Mouse (Mus musculus): ENCODE measurements around the gene Pcp4l1. TPM values are rescaled to one million over a fixed set of nuclear protein-coding genes. Genes with fewer than 3 reads are reported as not detected.
A peak's percentile ranks its signal among the peaks of the same experiment; 100 is the strongest.

Pcp4l1 gene
- total and polyA plus RNA-seq, 3 experiments, result 42.6 to 68.9 (median 54.7) TPM

DNA sequence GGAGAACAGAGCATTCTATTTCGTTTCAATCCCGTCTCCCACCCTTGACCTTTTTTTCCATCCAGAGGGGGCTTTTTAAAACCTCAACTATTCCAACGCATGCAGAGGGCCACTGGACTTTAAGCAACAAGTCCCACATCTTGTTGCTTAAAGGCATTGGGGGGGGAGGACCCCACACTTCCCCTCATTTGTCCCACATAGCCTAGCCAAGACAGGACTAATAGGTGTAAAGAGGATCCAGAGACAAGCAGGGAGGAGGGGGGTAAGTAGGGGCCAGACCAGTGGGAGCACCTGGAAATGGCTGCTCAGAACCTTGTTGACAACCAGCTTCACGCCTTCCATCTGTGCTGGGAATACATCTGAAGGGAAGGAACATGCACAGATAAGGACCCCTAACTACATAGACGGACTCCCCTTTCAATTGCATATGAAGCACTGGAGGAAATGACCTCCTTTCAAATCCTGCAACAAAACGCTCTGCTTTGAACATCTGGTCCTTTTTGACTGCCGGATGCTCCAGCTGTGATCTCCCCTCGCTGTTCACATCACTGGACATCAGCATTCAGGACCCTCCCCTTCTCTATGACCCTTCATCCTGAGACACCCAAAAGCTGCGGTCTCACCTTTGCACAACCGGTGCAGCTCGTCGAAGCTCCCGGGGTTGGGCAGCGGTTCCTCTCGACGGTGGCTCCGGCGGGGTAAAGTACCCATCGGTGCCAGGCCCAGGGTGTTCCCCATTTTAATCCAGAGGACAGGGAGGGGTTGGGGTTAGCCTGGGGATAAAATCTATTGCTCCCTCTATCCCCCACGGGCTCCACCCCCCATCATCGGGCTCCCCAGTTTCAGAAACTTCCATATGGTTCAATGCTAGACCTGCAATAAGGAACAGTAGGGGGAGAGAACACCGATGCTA lies 25.5 kb upstream of the Pcp4l1 start:
- DNase-seq, result peak; percentile 52

DNA sequence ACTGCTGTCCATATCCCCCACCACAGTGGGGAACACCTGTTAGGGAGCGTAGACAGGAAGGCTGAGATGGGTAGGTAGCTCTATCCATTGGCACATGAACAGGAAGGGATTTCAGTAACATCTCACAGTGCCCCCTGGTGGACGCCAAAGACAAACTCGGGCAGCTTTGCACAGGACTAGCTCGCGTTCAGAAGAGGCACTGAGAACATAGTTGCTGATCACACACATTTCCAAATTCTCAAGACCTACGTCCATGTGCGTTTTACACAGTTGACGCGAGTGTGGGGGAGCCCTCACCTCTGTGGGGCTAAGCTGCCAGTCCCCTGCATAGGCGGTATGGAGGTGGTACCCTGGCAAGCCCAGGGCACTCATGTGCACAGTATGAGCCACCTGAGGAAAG lies 24.8 kb upstream of the Pcp4l1 start:
- DNase-seq, result peak; percentile 85

DNA sequence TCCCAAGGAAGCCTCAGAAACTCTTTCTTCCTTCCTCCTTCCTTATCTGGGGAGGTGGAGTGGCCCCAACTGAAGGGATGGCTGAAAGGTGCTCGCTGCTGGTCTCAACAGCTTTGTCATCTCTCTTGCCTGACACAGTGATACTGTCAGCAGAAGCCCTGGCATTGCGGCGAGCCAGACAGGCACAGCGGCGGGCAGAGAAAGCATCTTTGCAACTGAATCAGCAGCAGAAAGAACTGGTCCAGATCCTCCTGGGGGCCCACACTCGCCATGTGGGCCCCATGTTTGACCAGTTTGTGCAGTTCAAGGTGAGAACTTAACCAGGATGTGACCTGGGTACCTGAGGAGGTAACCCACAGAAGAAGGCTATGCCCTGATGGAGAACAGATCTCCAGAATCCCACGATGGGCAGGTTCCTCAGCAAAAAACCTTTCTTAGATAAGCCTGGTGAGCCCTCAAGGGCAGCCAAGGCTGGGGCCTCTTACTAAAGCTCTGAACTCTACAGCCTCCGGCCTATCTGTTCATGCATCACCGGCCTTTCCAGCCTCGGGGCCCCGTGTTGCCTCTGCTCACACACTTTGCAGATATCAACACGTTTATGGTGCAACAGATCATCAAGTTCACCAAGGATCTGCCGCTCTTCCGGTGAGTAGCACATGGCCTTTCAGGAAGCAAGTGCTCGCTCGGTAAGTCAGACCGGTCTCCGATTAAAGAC lies 20.3 kb upstream of the Pcp4l1 start:
- DNase-seq, result no peak

DNA sequence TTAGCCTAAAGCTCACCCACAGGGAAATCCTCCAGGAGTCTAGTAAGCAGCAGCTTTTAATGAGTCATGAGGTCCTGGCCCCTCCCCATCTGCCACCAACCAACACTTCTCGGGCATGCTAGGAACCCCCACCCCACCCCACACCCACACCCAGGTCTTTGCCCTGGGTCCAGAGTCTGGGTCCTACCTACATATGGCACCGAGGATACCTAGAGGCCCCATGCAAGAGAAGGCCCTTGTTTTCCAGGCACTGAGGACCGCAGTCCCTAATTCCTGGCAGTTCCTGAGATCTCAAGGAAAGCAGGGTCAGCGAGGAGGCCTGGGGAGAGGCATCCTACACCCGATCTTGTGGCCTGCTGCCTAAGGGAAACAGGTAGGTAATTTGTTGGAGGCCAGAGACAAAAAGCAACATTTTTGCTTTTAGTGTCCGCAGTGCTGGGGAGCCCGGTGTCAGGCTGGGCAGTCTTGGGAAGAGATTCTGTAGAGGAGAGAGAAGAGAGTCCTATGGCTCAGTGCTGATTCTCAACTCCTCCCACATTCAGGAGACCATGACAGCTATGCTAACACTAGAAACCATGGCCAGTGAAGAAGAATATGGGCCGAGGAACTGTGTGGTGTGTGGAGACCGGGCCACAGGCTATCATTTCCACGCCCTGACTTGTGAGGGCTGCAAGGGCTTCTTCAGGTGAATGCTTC lies 17.9 kb upstream of the Pcp4l1 start, which contains the start of gene Nr1i3:
Gene Nr1i3 (plus strand): TSS at position 170 of the 696 bp plus-strand sequence.
- DNase-seq, result no peak

DNA sequence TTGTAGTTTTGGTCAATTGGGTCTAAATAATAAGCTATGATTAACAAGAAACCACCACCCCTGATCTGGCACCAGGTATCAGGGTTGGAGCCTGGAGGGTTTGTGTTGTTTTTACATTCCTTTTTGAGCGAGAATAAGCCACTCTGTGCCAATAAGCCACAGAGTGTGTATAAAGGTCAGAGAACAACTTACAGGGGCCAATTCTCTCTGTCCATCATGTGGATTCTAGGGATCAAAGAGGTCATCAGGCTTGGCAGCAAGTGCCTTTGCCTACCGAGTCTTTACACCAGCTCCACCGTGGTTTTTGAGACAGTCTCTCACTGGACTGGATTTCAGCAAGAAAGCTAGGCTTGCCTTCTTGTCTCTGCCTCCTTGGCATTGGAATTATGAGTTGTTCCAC lies 16.8 kb upstream of the Pcp4l1 start:
- no peak for DNase-seq

DNA sequence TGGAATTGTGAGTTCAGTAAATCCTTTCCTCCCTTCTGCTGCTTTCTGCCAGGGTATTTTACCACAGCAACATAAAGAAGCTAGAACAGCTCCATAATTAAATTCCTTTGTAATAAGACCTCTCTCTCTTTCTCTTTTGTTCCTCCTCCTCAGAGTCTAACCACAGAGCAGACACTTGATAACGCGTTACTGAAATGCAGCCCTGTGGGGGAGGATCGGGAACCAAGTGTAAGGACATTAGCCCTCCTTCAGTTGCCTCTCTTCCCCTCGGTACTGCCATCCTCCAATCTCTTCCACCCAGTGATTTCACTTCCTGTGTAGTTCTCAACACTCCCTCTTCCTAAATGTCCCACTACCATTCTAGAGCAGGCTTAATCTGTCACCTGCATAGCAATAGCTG lies 13.3 kb upstream of the Pcp4l1 start:
- no peak for DNase-seq

DNA sequence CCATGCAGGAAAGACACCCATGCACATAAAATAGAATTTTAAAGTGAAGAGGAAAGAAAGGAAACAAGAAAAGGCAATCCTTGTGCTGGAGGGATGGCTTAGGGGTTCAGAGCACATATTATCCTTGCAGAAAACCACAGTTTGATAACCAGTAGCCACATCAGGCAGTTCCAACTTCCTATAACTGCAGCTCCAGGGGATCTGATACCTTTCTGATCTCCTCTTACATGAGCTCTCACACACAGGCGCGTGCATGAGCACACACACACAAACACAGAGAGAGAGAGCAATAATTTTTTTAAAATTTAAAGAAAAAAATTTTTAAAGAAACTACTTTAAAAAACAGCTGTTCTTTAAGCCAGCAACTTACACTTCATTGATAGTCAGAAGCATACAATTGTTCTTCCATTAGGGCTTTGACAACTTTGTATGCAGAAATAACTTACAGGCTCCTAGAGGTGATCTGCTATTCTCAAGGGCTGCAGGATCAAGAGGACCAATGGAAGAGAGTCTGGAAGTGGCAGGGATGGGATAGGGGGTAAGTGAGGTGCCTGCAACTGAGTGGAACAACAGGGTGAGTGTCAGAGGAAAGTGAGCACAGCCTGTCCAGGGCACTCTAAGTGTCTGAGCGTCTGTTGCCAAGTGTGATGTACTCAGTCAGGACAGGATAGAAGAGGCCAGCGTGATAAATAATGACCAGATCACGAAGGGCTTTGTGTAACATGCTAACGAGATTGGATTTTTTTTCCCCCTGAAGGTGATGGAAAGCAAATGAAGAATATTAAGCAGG lies 9.8 kb upstream of the Pcp4l1 start:
- no peak for DNase-seq

DNA sequence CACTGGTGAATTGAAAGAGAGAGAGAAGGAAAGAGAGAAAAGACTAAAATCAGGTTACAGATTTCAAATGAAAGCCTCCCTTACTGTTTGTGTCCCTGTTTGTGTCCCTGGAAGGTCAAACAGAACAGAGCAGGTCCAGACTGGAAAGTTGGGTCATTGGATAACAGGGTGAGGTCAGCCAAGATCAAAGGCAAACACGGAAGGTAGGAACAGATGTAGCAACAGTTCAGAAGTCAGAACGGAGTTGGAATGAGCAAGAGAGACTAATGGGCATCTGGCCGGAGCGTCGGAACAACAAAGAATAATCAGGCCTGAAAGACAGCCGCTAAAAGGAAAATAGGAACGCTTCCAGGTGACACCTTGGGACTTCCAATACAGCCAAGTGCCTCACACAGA lies 8.2 kb upstream of the Pcp4l1 start:
- DNase-seq, result no peak

DNA sequence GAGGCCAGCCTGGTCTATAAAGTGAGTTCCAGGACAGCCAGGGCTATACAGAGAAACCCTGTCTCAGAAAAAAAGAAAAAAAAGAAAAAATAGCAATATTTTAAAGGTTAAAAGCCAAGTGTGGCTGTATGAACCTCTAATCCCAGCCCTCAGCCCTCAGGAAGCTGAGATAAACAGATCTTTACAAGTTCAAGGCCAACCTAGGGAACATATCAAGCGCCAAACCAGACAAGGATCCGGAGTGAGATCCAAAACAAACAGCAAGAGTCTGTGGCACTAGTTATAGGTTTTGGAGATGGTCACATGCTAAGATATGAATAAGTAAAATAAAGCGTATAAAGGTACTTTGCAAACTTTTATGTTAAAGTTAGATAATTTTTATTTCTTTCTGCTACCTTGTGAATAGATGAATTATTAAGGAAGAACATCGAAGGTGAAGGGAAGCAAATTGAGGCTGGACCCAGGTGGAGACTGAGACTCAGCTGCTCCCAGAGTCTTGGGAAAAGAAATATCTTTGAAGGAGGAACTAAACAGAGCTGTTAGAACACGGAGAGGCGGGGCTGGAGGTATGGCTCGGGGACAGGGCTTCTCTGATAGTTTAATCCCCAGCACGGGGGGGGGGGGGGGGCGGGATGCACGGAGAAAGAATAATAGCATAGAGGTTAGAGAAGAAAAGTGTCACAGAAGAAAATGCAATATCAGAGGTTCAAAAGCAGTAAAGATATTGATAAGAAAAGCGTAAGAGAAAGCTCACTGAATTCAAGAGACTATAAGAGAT lies 7.6 kb upstream of the Pcp4l1 start:
- no peak for DNase-seq

DNA sequence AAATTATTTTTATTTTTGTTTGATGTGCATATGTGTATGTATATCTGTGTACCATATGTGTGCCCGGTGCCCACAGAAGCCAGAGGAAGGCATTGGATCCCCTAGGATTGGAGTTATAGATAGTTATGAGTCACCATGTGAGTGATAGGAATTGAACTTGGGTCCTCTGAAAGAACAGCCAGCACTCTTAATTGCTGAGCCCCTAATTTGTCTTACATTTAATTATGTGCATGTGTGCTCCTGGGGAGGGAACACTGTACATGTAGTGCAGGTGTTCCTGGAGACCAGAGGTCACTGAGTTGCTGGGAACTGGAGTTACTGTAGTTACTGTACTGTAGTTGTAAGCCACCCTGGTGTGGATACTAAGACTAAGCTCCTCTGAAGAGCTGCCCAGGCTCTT lies 4.7 kb upstream of the Pcp4l1 start:
- DNase-seq, result no peak

DNA sequence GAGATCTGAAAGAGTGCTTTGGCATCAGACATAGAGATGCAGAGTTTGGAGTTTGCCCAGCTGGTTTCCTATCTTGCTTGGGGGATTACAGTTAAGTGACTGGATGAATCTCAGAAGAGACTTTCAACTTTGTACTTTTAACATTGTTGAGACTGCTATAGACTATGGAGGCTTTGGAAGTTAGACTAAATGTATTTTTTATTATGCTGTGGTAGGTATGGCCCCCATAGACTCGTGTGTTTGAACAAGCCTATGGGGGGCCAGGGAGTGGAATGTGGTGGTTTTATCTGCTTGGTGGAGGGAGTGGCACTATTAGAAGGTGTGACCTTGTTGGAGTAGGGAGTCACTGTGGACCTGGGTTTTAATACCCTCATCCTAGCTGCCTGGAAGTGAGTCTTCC lies 3.5 kb upstream of the Pcp4l1 start:
- no peak for DNase-seq

DNA sequence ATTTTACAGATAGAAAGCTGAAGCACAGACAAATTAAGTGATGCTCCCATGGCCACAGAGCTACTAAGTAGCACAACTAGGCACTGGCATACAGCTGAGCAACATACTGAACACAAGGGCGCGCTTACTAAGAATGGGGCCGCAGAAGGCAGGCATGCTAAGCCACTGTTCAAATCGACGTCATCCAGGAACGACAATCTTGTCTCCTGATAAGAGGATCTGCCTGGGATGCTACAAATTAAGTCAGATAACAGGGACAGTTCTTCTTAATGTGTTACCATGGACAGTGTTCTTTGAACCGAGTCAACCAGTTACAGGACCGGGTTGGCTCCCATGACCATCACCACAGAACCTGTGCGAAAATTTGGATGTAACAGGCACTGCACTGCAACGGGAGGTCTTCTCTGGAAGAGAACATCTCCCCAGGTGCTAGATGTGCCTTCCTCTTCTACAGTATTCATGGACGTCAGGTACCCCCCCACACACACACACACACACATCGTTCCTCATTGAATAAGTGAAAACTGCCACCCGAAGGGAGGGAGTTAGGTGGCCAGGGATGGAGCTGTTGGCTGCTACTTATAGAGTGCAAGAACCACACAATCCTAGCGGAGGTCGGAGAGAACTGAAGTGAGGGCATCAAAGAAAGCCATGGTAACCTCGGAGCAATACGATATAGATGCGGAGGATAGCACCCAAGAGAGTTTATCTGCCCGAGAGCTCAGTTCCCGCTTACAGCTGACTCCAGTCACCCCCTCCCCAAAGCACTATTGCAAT lies 834 bp downstream of the Pcp4l1 start:
- peak; percentile 23 for DNase-seq

DNA sequence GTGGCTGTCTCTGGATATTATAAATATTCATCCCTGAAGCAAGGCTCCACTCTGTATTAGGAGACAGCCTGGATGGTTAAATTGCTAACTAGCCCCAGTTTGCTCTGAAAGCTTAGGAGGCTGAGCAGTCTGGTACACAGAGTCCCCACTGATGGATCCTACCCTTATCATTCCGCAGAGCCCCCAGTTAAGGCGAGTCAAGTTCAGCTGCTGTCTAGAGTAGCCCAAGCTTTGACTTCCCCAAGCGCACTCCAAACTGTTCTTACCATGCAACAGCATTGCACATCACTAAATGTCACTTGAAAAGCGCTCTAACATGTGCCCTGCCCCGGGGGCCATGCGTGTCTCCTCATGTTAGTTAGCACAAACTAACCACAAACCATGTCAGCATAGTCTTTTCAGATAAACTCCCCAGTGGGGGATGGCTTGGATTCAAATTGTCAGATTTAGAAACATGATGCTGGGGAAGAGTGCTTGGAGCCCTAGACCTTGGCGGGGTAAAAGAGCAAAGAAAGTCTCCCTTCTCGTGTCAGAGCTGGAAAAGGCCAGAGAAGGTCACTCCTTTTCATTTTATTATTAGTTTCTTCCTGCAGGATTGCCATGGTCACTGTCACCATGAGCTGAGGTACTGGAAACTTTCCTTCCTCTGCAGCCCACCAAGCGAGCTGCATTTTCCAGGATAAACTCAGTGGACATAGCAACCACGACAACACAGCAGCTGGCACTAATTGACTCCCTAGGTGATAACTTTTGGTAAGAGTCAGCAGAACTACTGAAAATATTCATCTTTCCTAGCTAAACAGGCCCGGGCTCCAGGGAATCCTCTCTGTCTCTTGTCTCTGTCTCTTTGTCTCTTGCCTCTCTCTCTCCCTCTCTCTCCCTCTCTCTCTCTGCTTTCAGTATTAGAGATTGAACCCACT lies 1.9 kb downstream of the Pcp4l1 start:
- DNase-seq, result no peak

DNA sequence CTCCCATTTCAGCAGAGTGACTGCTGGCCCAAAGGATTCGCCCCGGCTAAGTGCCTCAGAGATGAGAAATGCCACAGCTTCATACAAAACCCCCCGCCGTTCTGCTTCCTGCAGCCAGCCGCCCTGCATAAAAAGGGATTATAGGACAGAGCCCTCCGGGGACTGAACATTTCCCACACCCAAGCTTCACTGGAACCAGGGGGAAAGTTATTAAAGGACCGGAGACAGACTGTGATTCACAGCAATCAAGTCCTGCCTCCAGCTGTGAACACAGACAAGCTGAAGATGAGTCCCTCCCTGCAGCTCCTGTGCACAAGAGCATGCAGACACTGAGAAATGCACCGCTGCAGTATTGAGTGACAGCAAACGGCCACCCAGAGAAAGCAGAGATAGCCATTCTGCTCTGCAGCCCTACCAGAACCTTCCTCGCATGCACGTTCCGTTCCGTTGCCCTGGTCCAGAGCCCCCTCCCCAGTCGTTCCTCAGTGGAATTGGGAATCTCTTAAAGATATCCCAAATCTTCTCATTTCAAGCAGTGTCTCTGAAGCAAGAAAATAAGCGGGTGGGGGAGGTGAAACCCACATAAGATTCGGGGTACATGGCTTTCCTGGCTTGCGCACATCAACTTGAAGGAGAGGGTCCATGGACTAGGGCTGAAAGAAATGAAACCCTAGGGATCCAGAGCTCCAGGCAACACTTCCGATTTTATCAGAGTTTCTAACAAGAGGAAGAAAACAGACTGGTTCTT lies 2.8 kb downstream of the Pcp4l1 start:
- DNase-seq, result peak; percentile 41

DNA sequence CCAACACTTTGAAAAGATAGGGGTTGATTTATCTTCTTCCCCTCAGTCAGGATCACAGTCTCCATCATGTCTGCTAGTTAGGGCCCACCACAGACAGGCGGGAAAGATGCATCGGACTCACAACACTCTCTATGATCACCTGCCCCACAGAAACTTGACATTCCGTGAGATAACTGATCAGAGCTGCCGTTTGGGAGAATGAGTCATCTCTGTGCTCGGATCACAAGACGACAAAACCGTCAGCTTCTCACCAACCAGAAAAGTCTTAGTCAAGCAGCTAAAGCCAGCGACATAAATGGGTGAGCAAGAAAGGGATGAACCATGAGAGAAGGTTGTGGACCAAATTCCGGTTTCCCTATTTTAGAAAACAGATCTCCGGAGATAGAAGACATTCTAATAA lies 3.8 kb downstream of the Pcp4l1 start:
- DNase-seq, result peak; percentile 30

DNA sequence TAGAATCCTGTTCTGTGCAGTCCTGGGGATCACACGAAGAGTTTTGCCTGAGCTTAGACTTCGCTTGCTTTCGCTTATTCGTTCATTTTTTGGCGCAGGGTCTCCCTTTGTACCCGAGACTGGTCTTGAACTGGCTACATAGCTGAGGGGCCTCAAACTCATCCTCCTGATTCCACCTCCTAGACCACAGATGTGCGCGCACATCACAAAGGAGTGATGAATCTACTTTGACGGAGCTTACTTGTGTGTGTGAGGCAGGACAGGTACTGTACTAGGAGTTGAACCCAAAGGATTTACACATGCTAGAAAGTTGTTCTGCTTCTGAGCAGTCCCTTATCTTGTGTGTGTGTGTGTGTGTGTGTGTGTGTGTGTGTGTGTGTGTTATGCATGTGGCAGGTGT lies 5.2 kb downstream of the Pcp4l1 start:
- no peak for DNase-seq

DNA sequence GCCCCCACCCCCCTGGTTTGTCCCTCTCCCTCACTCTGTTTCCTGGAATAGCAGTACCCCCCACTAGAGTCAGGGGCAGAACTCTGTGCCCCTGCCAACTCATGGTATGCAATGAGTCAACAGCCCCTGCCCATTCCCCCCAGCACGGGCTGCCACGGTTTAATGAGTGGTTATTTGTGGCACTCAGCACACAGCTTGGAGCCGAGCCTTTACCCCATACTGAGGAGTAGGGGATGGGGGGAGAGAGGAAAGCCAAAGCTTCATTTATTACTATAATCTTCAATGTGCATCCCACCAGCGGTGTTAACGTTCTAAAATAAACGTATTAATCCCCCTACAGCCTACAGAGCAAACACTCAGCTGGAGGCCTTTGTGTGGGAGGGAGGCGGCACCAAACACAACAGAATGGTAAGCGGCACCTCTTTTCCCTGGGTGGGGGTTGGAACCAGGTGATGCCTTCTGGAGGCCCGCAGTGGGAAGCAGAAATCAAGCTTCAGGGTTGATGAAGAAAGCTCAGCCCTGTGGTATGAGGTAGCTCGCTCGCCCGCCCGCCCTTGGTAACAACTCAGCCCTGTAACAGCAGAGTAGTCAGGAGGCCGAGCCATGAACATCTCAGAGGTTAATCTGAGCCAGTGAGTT lies 6.5 kb downstream of the Pcp4l1 start:
- peak; percentile 28 for DNase-seq

DNA sequence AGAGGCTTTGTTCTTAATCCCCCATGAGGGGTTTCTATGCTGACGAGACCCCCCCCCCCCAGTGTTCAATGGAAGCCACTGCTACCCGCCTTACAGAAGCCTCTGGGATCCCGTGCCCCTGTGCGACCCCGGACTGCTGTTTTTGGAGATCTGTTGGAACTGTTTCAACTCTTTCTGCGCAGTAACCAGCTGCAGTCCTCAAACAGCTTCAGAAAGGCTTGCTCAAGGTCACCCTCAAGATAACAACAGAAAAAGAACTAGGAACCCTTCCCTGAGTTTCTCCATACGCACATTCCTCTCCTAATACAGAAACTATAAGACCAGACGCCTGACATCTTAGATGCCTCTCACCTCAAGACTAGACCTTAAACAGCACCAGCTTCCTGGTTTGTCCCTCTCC lies 7.0 kb downstream of the Pcp4l1 start:
- DNase-seq, result peak; percentile 38

Measured in adrenal gland, adult 2 months (tissue).